Mouse (Mus musculus): ENCODE measurements at regions not wholly inside any gene's neighbourhood (a gene's known extent, or its start where the extent isn't known, plus 50 kb on each side); places are given as distances from the start of the nearest gene placed in this dataset.

GRCm38 (mm10) chr14:36748130-36748883, 220.3 kb downstream of the Ccser2 start:
- TF ChIP-seq EP300 (IDR thresholded peaks at IDR 0.05; ENCODE audit: low read depth) (no peak), CTCF (IDR thresholded peaks at IDR 0.05; ENCODE audit: low read depth) (no peak)
